Mouse (Mus musculus) stomach, postnatal 0 days (tissue): Measurements from ENCODE around the gene Tuba8.

ENCODE experiments used
- CTCF ChIP-seq: IDR thresholded peaks from 2 replicates; pipeline ENCODE4 v1.5.1; 2016; ENCODE audit warnings: antibody characterized with exemption, low read depth, mild to moderate bottlenecking, moderate library complexity
- EP300 ChIP-seq: optimal IDR thresholded peaks from 2 replicates; pipeline ENCODE3; 2016; ENCODE audit warnings: antibody characterized with exemption

DNA sequence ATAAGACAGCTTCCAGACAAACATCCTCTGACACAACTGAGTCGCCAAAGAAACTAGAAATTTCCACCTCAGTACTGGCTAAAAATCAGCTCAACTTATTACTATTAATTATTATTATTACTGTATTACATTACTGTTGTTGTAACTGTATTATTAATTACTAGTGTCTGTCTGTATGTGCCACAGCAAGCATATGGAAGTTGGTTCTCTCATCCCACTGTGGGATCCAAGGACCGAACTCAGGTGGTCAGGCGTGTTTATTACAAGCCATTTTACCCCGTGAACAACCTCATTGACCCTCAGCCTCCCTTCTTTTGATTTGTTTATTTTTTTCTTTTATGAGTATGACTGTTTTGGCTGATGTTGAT is 61.2 kb downstream of the Tuba8 start:
- TF ChIP-seq EP300 = no peak
- TF ChIP-seq CTCF = no peak
